Mouse (Mus musculus): ENCODE data around the gene Kmt2e. TPM values are rescaled to one million over a fixed set of nuclear protein-coding genes. Genes with fewer than 3 reads are reported as not detected.

Gene Kmt2e
- total and polyA plus RNA-seq, 3 experiments, result 7.2 to 29.7 (median 21.3) TPM

- Histone ChIP-seq H3K4me2 (ENCODE audit: insufficient read depth, low read depth, poor library complexity, severe bottlenecking) (no peak overlapping the region; the same call in 1 of the 2 replicates), H3K27ac (ENCODE audit: insufficient read depth, low read depth) (peak overlapping the region; percentile 15; the same call in 1 of the 2 replicates), H3K9me3 (replicated peaks; ENCODE audit: low read length) (no peaks in the 10 kb centered on the region), H3K79me2 (replicated peaks; ENCODE audit: control insufficient read depth, extremely low read depth, insufficient read depth, poor library complexity, severe bottlenecking) (peaks cover 82% of the 10 kb centered on the region), H3K4me1 (ENCODE audit: control insufficient read depth in 1 of 2, insufficient read depth in 2 of 2) (peaks cover 13 to 77% of the 10 kb centered on the region in 2 experiments), H3K36me3 (replicated peaks in 1 of 2; ENCODE audit: control insufficient read depth in 1 of 2, insufficient read depth in 1 of 2, low read length in 1 of 2) (peaks cover 26 to 48% of the 10 kb centered on the region in 2 experiments), H3K9ac (ENCODE audit: insufficient read depth, low read depth) (no peak overlapping the region), H3K4me3 (replicated peaks in 1 of 3; ENCODE audit: low read depth in 2 of 3, low read length in 2 of 3, poor library complexity in 1 of 3) (no peak overlapping the region), H3K27me3 (replicated peaks) (no peaks in the 10 kb centered on the region)
- dilution Hi-C loops (cut with MboI; ENCODE audit: extremely low pct_ligation_motif_present, extremely low pct_unique_long_range_greater_than_20kb, low sequenced_read_pairs), result no loop called here
- in situ Hi-C loops (cut with MboI; ENCODE audit: low pct_ligation_motif_present, low pct_unique_long_range_greater_than_20kb, low sequenced_read_pairs), result loop anchor here (25.0 kb wide), 1 partner anchor 639 kb away; no protein-coding TSS in a partner anchor
- TF ChIP-seq RAD21 (IDR thresholded peaks at IDR 0.05; ENCODE audit: low read depth, low read length) (no peak), HCFC1 (IDR thresholded peaks at IDR 0.05; ENCODE audit: low read depth, low read length) (no peak), BHLHE40 (IDR thresholded peaks at IDR 0.05; ENCODE audit: low read depth, low read length) (no peak), POLR2AphosphoS2 (IDR thresholded peaks at IDR 0.05; ENCODE audit: low read depth, low read length) (no peak), JUND (conservative IDR thresholded peaks at IDR 0.05; ENCODE audit: low read depth, low read length) (no peak), ZMIZ1 (IDR thresholded peaks at IDR 0.05; ENCODE audit: low read depth, low read length) (no peak), KAT2A (IDR thresholded peaks at IDR 0.05; ENCODE audit: insufficient replicate concordance, low read length) (no peak), MYC (IDR thresholded peaks at IDR 0.05; ENCODE audit: low read depth, low read length) (no peak), CHD1 (IDR thresholded peaks at IDR 0.05; ENCODE audit: low read depth, low read length) (no peak), TBP (conservative IDR thresholded peaks at IDR 0.05; ENCODE audit: low read depth, low read length) (no peak), IRF4 (IDR thresholded peaks at IDR 0.05; ENCODE audit: low read depth, low read length) (no peak), ELF1 (IDR thresholded peaks at IDR 0.05; ENCODE audit: low read depth, low read length) (no peak), ETS1 (conservative IDR thresholded peaks at IDR 0.05; ENCODE audit: low read depth, low read length) (no peak), NRF1 (IDR thresholded peaks at IDR 0.05; ENCODE audit: low read depth, low read length) (no peak)
- no peak for DNase-seq (ENCODE audit: extremely low read depth)
These were observed 11.2 kb upstream of the Kmt2e start for GRCm38 (mm10) chr5:23423036-23423435.

- Histone ChIP-seq H3K9me3 (replicated peaks; ENCODE audit: low read length) (no peaks in the 10 kb centered on the region), H3K4me1 (ENCODE audit: control insufficient read depth in 1 of 2, insufficient read depth in 2 of 2) (peaks cover 11 to 63% of the 10 kb centered on the region in 2 experiments), H3K9ac (ENCODE audit: insufficient read depth, low read depth) (no peak overlapping the region; the same call in 1 of the 2 replicates), H3K4me2 (ENCODE audit: insufficient read depth, low read depth, poor library complexity, severe bottlenecking) (no peak overlapping the region), H3K36me3 (replicated peaks in 1 of 2; ENCODE audit: control insufficient read depth in 1 of 2, insufficient read depth in 1 of 2, low read length in 1 of 2) (peaks cover 21 to 39% of the 10 kb centered on the region in 2 experiments), H3K4me3 (replicated peaks in 1 of 3; ENCODE audit: low read depth in 2 of 3, low read length in 2 of 3, poor library complexity in 1 of 3) (no peak overlapping the region), H3K27ac (ENCODE audit: insufficient read depth, low read depth) (no peak overlapping the region), H3K27me3 (replicated peaks) (no peaks in the 10 kb centered on the region), H3K79me2 (replicated peaks; ENCODE audit: control insufficient read depth, extremely low read depth, insufficient read depth, poor library complexity, severe bottlenecking) (peaks cover 88% of the 10 kb centered on the region)
- in situ Hi-C loops (cut with MboI; ENCODE audit: low pct_ligation_motif_present, low pct_unique_long_range_greater_than_20kb, low sequenced_read_pairs) (no loop called here), dilution Hi-C loops (cut with MboI; ENCODE audit: extremely low pct_ligation_motif_present, extremely low pct_unique_long_range_greater_than_20kb, low sequenced_read_pairs) (no loop called here)
- no peak for TF ChIP-seq PAX5 (IDR thresholded peaks at IDR 0.05; ENCODE audit: low read length)
- TF ChIP-seq POLR2AphosphoS2 (IDR thresholded peaks at IDR 0.05; ENCODE audit: low read depth, low read length), result no peak
- DNase-seq (ENCODE audit: extremely low read depth), result no peak
These were observed 6.7 kb upstream of the Kmt2e start for GRCm38 (mm10) chr5:23427501-23427900.

Data from CH12.LX (cell line).